Mouse (Mus musculus): ENCODE data around the gene Kcnj15. TPM values are rescaled to one million over a fixed set of nuclear protein-coding genes. Genes with fewer than 3 reads are reported as not detected.

Gene Kcnj15
- polyA plus RNA-seq, 1 experiment from 2014 or later = 0.06 TPM

- no peak overlapping the region for H3K4me3 ChIP-seq
- H3K27me3 ChIP-seq (replicated peaks) = peaks cover 22% of the 10 kb centered on the region; the same call in 1 of the 2 replicates
- H3K36me3 ChIP-seq = no peaks in the 10 kb centered on the region
- H3K4me1 ChIP-seq = no peaks in the 10 kb centered on the region
- H3K27ac ChIP-seq = no peak overlapping the region
- H3K9ac ChIP-seq = no peak overlapping the region
- no peaks in the 10 kb centered on the region for H3K9me3 ChIP-seq (replicated peaks)
- H3K4me2 ChIP-seq = no peak overlapping the region
- WGBS (ENCODE audit: insufficient replicate concordance) = 20% methylated on average over 4 of the region's 4 CpGs
- ATAC-seq = no peak
Observed at GRCm38 (mm10) chr16:95258100-95258499, 742 bp downstream of the Kcnj15 start.

- ATAC-seq = no peak
- WGBS (ENCODE audit: insufficient replicate concordance) = 42% methylated on average over 4 of the region's 4 CpGs
- H3K9me3 ChIP-seq (replicated peaks) = no peaks in the 10 kb centered on the region
- no peaks in the 10 kb centered on the region for H3K36me3 ChIP-seq
- H3K9ac ChIP-seq = no peak overlapping the region
- no peak overlapping the region for H3K4me3 ChIP-seq
- H3K4me2 ChIP-seq = no peak overlapping the region
- peaks cover 22% of the 10 kb centered on the region; the same call in 1 of the 2 replicates for H3K27me3 ChIP-seq (replicated peaks)
- H3K4me1 ChIP-seq = no peaks in the 10 kb centered on the region
- no peak overlapping the region for H3K27ac ChIP-seq
Observed at GRCm38 (mm10) chr16:95259505-95259904, 2.1 kb downstream of the Kcnj15 start.

GRCm38 (mm10) chr16:95260693-95261092 lies 3.3 kb downstream of the Kcnj15 start:
- no peaks in the 10 kb centered on the region for H3K36me3 ChIP-seq
- WGBS (ENCODE audit: insufficient replicate concordance) = 46% methylated on average over 5 of the region's 5 CpGs
- no peaks in the 10 kb centered on the region for H3K9me3 ChIP-seq (replicated peaks)
- no peaks in the 10 kb centered on the region for H3K4me1 ChIP-seq
- no peak for ATAC-seq
- no peak overlapping the region for H3K27ac ChIP-seq
- peaks cover 22% of the 10 kb centered on the region; the same call in 1 of the 2 replicates for H3K27me3 ChIP-seq (replicated peaks)
- no peak overlapping the region for H3K9ac ChIP-seq
- no peak overlapping the region for H3K4me2 ChIP-seq
- H3K4me3 ChIP-seq = no peak overlapping the region

- Histone ChIP-seq H3K4me1 (no peaks in the 10 kb centered on the region), H3K27me3 (replicated peaks) (peaks cover 20% of the 10 kb centered on the region; the same call in 1 of the 2 replicates), H3K9me3 (replicated peaks) (no peaks in the 10 kb centered on the region), H3K36me3 (no peaks in the 10 kb centered on the region), H3K4me3 (no peak overlapping the region), H3K27ac (no peak overlapping the region), H3K9ac (no peak overlapping the region), H3K4me2 (no peak overlapping the region)
- ATAC-seq = no peak
- WGBS (ENCODE audit: insufficient replicate concordance) = 58% methylated on average over 4 of the region's 4 CpGs
Observed at GRCm38 (mm10) chr16:95261807-95262206, 4.4 kb downstream of the Kcnj15 start.

- ATAC-seq = no peak
- Histone ChIP-seq H3K4me1 (no peaks in the 10 kb centered on the region), H3K27ac (no peak overlapping the region), H3K4me2 (no peak overlapping the region), H3K9me3 (replicated peaks) (no peaks in the 10 kb centered on the region), H3K4me3 (no peak overlapping the region), H3K27me3 (replicated peaks) (peaks cover 20% of the 10 kb centered on the region; the same call in 1 of the 2 replicates), H3K36me3 (no peaks in the 10 kb centered on the region), H3K9ac (no peak overlapping the region)
- 71% methylated on average over 15 of the region's 15 CpGs for WGBS (ENCODE audit: insufficient replicate concordance)
Observed at GRCm38 (mm10) chr16:95262706-95263363, 5.5 kb downstream of the Kcnj15 start.

GRCm38 (mm10) chr16:95264324-95264723 lies 7.0 kb downstream of the Kcnj15 start:
- H3K4me2 ChIP-seq = no peak overlapping the region
- H3K27me3 ChIP-seq (replicated peaks) = peaks cover 8% of the 10 kb centered on the region; the same call in 1 of the 2 replicates
- H3K36me3 ChIP-seq = no peaks in the 10 kb centered on the region
- no peaks in the 10 kb centered on the region for H3K9me3 ChIP-seq (replicated peaks)
- no peak overlapping the region for H3K9ac ChIP-seq
- no peak for ATAC-seq
- H3K4me1 ChIP-seq = no peaks in the 10 kb centered on the region
- WGBS (ENCODE audit: insufficient replicate concordance) = 69% methylated on average over 5 of the region's 5 CpGs
- H3K27ac ChIP-seq = no peak overlapping the region
- H3K4me3 ChIP-seq = no peak overlapping the region

GRCm38 (mm10) chr16:95267481-95268183 lies 10.3 kb downstream of the Kcnj15 start:
- Histone ChIP-seq H3K4me3 (no peak overlapping the region), H3K36me3 (no peaks in the 10 kb centered on the region), H3K27ac (no peak overlapping the region), H3K9me3 (replicated peaks) (no peaks in the 10 kb centered on the region), H3K9ac (no peak overlapping the region), H3K4me2 (no peak overlapping the region), H3K27me3 (replicated peaks) (no peaks in the 10 kb centered on the region), H3K4me1 (no peaks in the 10 kb centered on the region)
- WGBS (ENCODE audit: insufficient replicate concordance) = 58% methylated on average over 11 of the region's 11 CpGs
- no peak for ATAC-seq

- H3K36me3 ChIP-seq = no peaks in the 10 kb centered on the region
- H3K4me3 ChIP-seq = no peak overlapping the region
- H3K4me2 ChIP-seq = no peak overlapping the region
- H3K4me1 ChIP-seq = no peaks in the 10 kb centered on the region
- no peak overlapping the region for H3K9ac ChIP-seq
- H3K9me3 ChIP-seq (replicated peaks) = no peaks in the 10 kb centered on the region
- no peaks in the 10 kb centered on the region for H3K27me3 ChIP-seq (replicated peaks)
- 56% methylated on average over 6 of the region's 6 CpGs for WGBS (ENCODE audit: insufficient replicate concordance)
- no peak overlapping the region for H3K27ac ChIP-seq
- no peak for ATAC-seq
Observed at GRCm38 (mm10) chr16:95269610-95270009, 12.3 kb downstream of the Kcnj15 start.

- Histone ChIP-seq H3K4me3 (no peak overlapping the region), H3K4me2 (no peak overlapping the region), H3K4me1 (no peaks in the 10 kb centered on the region), H3K36me3 (no peaks in the 10 kb centered on the region), H3K9me3 (replicated peaks) (no peaks in the 10 kb centered on the region), H3K9ac (no peak overlapping the region), H3K27ac (no peak overlapping the region), H3K27me3 (replicated peaks) (no peaks in the 10 kb centered on the region)
- 63% methylated on average over 2 of the region's 2 CpGs for WGBS (ENCODE audit: insufficient replicate concordance)
- ATAC-seq = no peak
Observed at GRCm38 (mm10) chr16:95273101-95273500, 15.7 kb downstream of the Kcnj15 start.

GRCm38 (mm10) chr16:95275713-95276502 lies 18.6 kb downstream of the Kcnj15 start:
- no peaks in the 10 kb centered on the region for H3K4me1 ChIP-seq
- no peaks in the 10 kb centered on the region for H3K36me3 ChIP-seq
- H3K4me3 ChIP-seq = no peak overlapping the region
- H3K9me3 ChIP-seq (replicated peaks) = no peaks in the 10 kb centered on the region
- no peak overlapping the region for H3K4me2 ChIP-seq
- no peak overlapping the region for H3K9ac ChIP-seq
- no peaks in the 10 kb centered on the region for H3K27me3 ChIP-seq (replicated peaks)
- WGBS (ENCODE audit: insufficient replicate concordance) = 62% methylated on average over 10 of the region's 10 CpGs
- no peak for ATAC-seq
- H3K27ac ChIP-seq = no peak overlapping the region

GRCm38 (mm10) chr16:95279015-95279414 lies 21.7 kb downstream of the Kcnj15 start:
- 64% methylated on average over 3 of the region's 3 CpGs for WGBS (ENCODE audit: insufficient replicate concordance)
- Histone ChIP-seq H3K4me3 (no peak overlapping the region), H3K27ac (no peak overlapping the region), H3K9me3 (replicated peaks) (no peaks in the 10 kb centered on the region), H3K4me2 (no peak overlapping the region), H3K4me1 (no peaks in the 10 kb centered on the region; the same call in 1 of the 2 replicates), H3K36me3 (no peaks in the 10 kb centered on the region), H3K27me3 (replicated peaks) (no peaks in the 10 kb centered on the region), H3K9ac (no peak overlapping the region)
- ATAC-seq = no peak

- 66% methylated on average over 3 of the region's 3 CpGs for WGBS (ENCODE audit: insufficient replicate concordance)
Observed at GRCm38 (mm10) chr16:95280338-95280737, 23.0 kb downstream of the Kcnj15 start.

More at GRCm38 (mm10) chr16:95280338-95280737, 23.0 kb downstream of the Kcnj15 start:
- H3K4me2 ChIP-seq = no peak overlapping the region
- no peaks in the 10 kb centered on the region for H3K27me3 ChIP-seq (replicated peaks)
- ATAC-seq = no peak
- H3K9ac ChIP-seq = no peak overlapping the region
- no peaks in the 10 kb centered on the region for H3K36me3 ChIP-seq
- H3K9me3 ChIP-seq (replicated peaks) = no peaks in the 10 kb centered on the region
- no peak overlapping the region for H3K4me3 ChIP-seq
- no peak overlapping the region for H3K27ac ChIP-seq
- H3K4me1 ChIP-seq = no peaks in the 10 kb centered on the region; the same call in 1 of the 2 replicates

Data from liver, embryonic 12.5 days (tissue).